Mouse (Mus musculus): ENCODE results near the gene Dnah7a. TPM values are rescaled to one million over a fixed set of nuclear protein-coding genes. Genes with fewer than 3 reads are reported as not detected.
"Not testable (repeated sequence)": the region's sequence is repeated elsewhere in the genome, so short reads cannot be mapped to it uniquely, and the experiment has no call there.

Gene Dnah7a
- polyA plus RNA-seq, 1 experiment: not detected

- Histone ChIP-seq H3K27me3 (replicated peaks) (no peaks in the 10 kb centered on the region), H3K36me3 (replicated peaks; ENCODE audit: low read length) (no peaks in the 10 kb centered on the region), H3K4me3 (replicated peaks) (no peak overlapping the region), H3K4me1 (no peaks in the 10 kb centered on the region), H3K9me3 (no peaks in the 10 kb centered on the region)
- no peak for TF ChIP-seq FLI1 (IDR thresholded peaks at IDR 0.05; ENCODE audit: low read length)
- no peak for TF ChIP-seq GATA1 (IDR thresholded peaks at IDR 0.05; ENCODE audit: borderline replicate concordance, low read length)
These were observed 232.9 kb downstream of the Dnah7a start for GRCm38 (mm10) chr1:53473699-53474098.

GRCm38 (mm10) chr1:53472084-53472483 lies 234.5 kb downstream of the Dnah7a start:
- not testable (repeated sequence) for H3K4me1 ChIP-seq

GRCm38 (mm10) chr1:53467325-53467670 lies 239.3 kb downstream of the Dnah7a start:
- TF ChIP-seq FLI1 (IDR thresholded peaks at IDR 0.05; ENCODE audit: low read length) (no peak), GATA1 (IDR thresholded peaks at IDR 0.05; ENCODE audit: borderline replicate concordance, low read length) (no peak)
- H3K36me3 ChIP-seq (replicated peaks; ENCODE audit: low read length): no peaks in the 10 kb centered on the region
- no peaks in the 10 kb centered on the region for H3K9me3 ChIP-seq
- no peak overlapping the region for H3K4me3 ChIP-seq (replicated peaks)
- H3K4me1 ChIP-seq: no peaks in the 10 kb centered on the region
- no peaks in the 10 kb centered on the region for H3K27me3 ChIP-seq (replicated peaks)

More at GRCm38 (mm10) chr1:53472084-53472483, 234.5 kb downstream of the Dnah7a start:
- H3K9me3 ChIP-seq; H3K4me3 ChIP-seq (replicated peaks); H3K36me3 ChIP-seq (replicated peaks; ENCODE audit: low read length); H3K27me3 ChIP-seq (replicated peaks): not testable (repeated sequence)

- not testable (repeated sequence) for H3K36me3 ChIP-seq (replicated peaks; ENCODE audit: low read length); H3K4me1 ChIP-seq; H3K9me3 ChIP-seq; H3K4me3 ChIP-seq (replicated peaks); H3K27me3 ChIP-seq (replicated peaks)
These were observed 239.9 kb downstream of the Dnah7a start for GRCm38 (mm10) chr1:53466524-53467324.

DNA sequence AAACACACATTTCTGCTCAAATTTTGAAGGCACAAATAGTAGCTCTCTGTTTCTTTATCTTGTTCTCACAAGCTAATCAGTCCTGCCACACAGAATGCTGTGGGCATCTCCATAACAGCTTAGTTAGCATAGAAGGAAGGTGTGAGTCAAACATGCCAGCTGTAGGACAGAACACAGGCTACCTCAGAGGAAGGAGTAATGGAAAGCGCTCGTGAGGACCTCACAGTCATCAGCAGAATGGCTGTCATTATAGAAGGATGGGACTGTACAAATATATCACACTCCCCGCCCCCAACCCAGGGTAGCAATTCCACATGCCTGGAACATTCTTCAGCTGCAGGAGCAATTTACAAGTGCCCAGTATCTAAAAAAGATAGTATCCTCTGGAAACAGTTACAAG lies 267.4 kb downstream of the Dnah7a start:
- not testable (repeated sequence) for H3K9me3 ChIP-seq; H3K36me3 ChIP-seq (replicated peaks; ENCODE audit: low read length); H3K4me1 ChIP-seq; H3K4me3 ChIP-seq (replicated peaks); H3K27me3 ChIP-seq (replicated peaks)

DNA sequence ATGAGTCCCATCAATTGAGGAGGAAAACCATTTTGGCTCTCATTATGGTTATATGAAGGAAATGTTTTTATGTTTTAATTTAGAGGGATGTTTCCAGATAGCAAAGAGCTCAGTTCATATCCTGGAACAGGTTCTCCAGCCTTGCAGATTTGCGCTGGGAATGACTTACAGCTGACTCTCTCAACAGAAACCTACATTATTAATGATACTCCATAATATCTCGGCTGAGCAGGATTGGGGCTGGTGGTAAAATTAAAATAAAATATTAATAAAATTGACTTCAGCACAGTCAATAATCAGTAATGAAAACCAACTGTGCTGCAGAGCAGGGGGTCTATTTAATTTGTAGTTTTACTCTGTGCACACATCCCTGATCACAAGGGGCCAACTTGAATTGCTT lies 274.2 kb downstream of the Dnah7a start:
- not testable (repeated sequence) for H3K4me1 ChIP-seq; H3K27me3 ChIP-seq (replicated peaks); H3K4me3 ChIP-seq (replicated peaks)

DNA sequence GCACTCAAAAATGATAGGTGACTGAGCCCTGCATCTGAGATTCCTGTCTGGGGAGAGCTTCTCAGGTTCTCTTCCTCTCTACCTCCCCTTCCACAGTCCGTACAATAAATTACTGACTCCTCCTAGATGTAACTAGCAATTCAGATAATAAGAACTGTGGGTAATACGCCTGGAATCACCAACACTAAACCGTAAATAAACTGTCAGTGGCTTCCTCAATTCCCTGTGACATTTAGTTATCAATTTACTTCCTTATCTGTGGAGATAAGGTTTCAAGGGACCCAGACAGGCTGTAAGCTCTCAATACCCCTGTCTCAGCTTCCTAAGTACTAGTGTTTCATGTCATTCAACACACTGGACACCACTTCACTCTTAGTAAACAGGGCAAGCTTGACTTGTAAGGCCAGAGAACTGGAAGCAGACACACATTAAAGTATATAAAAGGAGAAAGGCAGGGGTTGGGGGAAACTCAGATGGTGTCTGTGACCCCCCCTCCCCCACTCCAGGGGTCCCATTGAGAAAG lies 300.7 kb downstream of the Dnah7a start:
- H3K4me3 ChIP-seq (replicated peaks): no peak overlapping the region
- H3K27me3 ChIP-seq (replicated peaks): no peaks in the 10 kb centered on the region
- H3K9me3 ChIP-seq: no peaks in the 10 kb centered on the region
- H3K4me1 ChIP-seq: no peaks in the 10 kb centered on the region
- no peaks in the 10 kb centered on the region for H3K36me3 ChIP-seq (replicated peaks; ENCODE audit: low read length)
- no peak for TF ChIP-seq FLI1 (IDR thresholded peaks at IDR 0.05; ENCODE audit: low read length)

More for the DNA sequence above, 274.2 kb downstream of the Dnah7a start:
- not testable (repeated sequence) for H3K9me3 ChIP-seq; H3K36me3 ChIP-seq (replicated peaks; ENCODE audit: low read length)

DNA sequence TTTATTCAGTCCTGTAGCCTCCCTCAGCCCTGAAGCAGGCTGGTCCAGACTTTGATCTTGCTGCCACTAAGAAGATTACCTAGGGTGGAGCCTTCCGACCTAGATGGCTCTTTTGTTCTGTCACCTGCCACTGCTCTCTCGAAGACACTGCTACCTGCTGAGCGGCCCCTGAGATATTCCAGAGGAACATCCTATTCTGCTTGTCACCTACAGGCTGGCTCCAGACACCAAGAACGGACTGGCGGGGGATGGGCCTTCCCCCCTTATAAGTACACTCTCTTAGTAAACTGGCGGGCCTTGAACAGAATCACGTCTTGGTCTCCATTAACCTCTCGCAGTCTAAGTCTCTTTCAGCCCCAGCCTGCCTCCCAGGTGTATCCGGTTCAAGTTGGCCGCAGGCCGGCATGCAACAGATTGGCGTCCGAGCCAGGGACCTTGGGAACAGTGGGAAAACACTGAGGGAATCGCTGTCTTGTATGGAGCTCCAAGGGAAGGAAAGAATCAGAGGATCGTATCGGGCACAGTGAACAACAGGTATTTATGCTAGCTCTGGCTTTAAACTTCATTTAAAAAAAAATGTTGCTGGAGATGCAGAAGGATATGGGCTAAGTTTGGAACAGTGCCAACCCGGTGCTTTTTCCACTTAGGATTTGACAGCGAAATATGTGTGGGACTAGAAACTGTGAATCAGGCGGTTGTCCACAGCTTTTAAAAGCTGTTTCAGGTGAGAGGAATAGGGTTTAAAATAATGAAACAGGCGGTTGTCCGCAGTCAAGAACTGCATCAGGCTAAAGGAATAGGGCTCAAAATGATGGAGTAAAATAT lies 312.4 kb downstream of the Dnah7a start:
- not testable (repeated sequence) for H3K27me3 ChIP-seq (replicated peaks); H3K36me3 ChIP-seq (replicated peaks; ENCODE audit: low read length); H3K4me1 ChIP-seq; H3K4me3 ChIP-seq (replicated peaks)
- peaks cover 13% of the 10 kb centered on the region for H3K9me3 ChIP-seq

GRCm38 (mm10) chr1:53388762-53389161 lies 317.8 kb downstream of the Dnah7a start:
- no peaks in the 10 kb centered on the region for H3K27me3 ChIP-seq (replicated peaks)
- H3K36me3 ChIP-seq (replicated peaks; ENCODE audit: low read length): no peaks in the 10 kb centered on the region
- peaks cover 22% of the 10 kb centered on the region for H3K9me3 ChIP-seq
- TF ChIP-seq FLI1 (IDR thresholded peaks at IDR 0.05; ENCODE audit: low read length): no peak
- no peak for TF ChIP-seq GATA1 (IDR thresholded peaks at IDR 0.05; ENCODE audit: borderline replicate concordance, low read length)
- no peak overlapping the region for H3K4me3 ChIP-seq (replicated peaks)
- no peaks in the 10 kb centered on the region for H3K4me1 ChIP-seq

DNA sequence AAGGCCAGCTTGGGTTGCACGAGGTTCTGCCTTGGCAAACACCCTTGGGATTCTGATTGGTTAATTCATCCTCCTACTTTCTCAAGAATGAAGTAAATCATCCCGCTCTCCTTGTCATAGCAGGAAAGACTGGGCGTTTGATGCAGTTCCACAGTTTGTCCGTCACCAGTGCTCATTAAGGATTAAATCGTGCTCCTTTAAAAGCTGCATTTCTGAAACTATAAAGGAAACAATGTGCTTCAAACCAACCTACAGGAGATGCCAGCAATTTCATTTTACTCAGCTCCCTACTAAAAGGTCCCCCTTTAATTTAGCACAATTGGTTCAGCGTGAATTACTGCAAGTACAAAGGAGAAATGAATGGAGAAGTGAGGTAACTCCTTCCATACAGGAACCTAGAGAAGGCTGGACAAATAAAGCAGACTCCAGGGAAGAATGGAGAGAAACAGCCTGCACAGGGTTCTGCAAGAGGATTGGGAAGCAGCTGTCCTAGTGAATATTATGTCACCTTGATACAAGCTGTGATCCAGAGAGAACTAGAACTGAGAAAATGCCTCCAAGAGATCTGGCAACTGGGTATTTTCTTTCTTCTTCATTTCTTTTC lies 322.4 kb downstream of the Dnah7a start:
- Histone ChIP-seq H3K36me3 (replicated peaks; ENCODE audit: low read length) (no peaks in the 10 kb centered on the region), H3K4me3 (replicated peaks) (no peak overlapping the region), H3K4me1 (no peaks in the 10 kb centered on the region), H3K27me3 (replicated peaks) (no peaks in the 10 kb centered on the region), H3K9me3 (peaks cover 9% of the 10 kb centered on the region)
- TF ChIP-seq GATA1 (IDR thresholded peaks at IDR 0.05; ENCODE audit: borderline replicate concordance, low read length): no peak
- TF ChIP-seq FLI1 (IDR thresholded peaks at IDR 0.05; ENCODE audit: low read length): no peak

Data from megakaryocyte, embryonic 14.5 days (primary cell).